Mouse (Mus musculus): ENCODE results near the gene Zfp42. TPM values are rescaled to one million over a fixed set of nuclear protein-coding genes. Genes with fewer than 3 reads are reported as not detected.
"Not testable (repeated sequence)": the region's sequence is repeated elsewhere in the genome, so short reads cannot be mapped to it uniquely, and the experiment has no call there.

Gene Zfp42
- not detected in 2 replicates for polyA plus RNA-seq (2015; fragmentation: Nextera tagmentation; extraction: Ambion mirVana)

- H3K9me3 ChIP-seq: peaks cover 3% of the 10 kb centered on the region; the same call in 1 of the 2 replicates
- H3K36me3 ChIP-seq: no peaks in the 10 kb centered on the region
- no peak within 1 kb of the TSS for H3K9ac ChIP-seq
- no peak within 1 kb of the TSS for H3K4me2 ChIP-seq
- no peaks in the 10 kb centered on the region for H3K4me1 ChIP-seq
- no peaks in the 10 kb centered on the region for H3K27me3 ChIP-seq
- H3K4me3 ChIP-seq: no peak within 1 kb of the TSS
- no peak for ATAC-seq (ENCODE audit: borderline replicate concordance, extremely low read depth, low FRiP score, low TSS enrichment)
- WGBS: 46% methylated on average over 14 of the region's 14 CpGs
- H3K27ac ChIP-seq: no peak within 1 kb of the TSS
Measured at GRCm38 (mm10) chr8:43306896-43307295, at the start of gene Zfp42. Gene Zfp42, minus strand, starts transcription at chr8:43306980.

- Histone ChIP-seq H3K4me3 (no peak overlapping the region), H3K4me1 (no peaks in the 10 kb centered on the region), H3K27ac (no peak overlapping the region), H3K27me3 (no peaks in the 10 kb centered on the region), H3K4me2 (no peak overlapping the region), H3K9ac (no peak overlapping the region), H3K9me3 (no peaks in the 10 kb centered on the region), H3K36me3 (no peaks in the 10 kb centered on the region)
- no peak for ATAC-seq (ENCODE audit: borderline replicate concordance, extremely low read depth, low FRiP score, low TSS enrichment)
- WGBS: 49% methylated on average over 12 of the region's 12 CpGs
Measured at GRCm38 (mm10) chr8:43356069-43356770, 49.4 kb upstream of the Zfp42 start.

- not testable (repeated sequence) for H3K9me3 ChIP-seq; H3K36me3 ChIP-seq; H3K27ac ChIP-seq; H3K9ac ChIP-seq; H3K4me3 ChIP-seq; H3K4me1 ChIP-seq; ATAC-seq (ENCODE audit: borderline replicate concordance, extremely low read depth, low FRiP score, low TSS enrichment); H3K4me2 ChIP-seq; H3K27me3 ChIP-seq
Measured at GRCm38 (mm10) chr8:43352241-43352640, 45.5 kb upstream of the Zfp42 start.

- Histone ChIP-seq H3K4me3 (no peak overlapping the region), H3K27me3 (no peaks in the 10 kb centered on the region), H3K36me3 (no peaks in the 10 kb centered on the region), H3K27ac (no peak overlapping the region), H3K9me3 (no peaks in the 10 kb centered on the region), H3K9ac (no peak overlapping the region), H3K4me1 (no peaks in the 10 kb centered on the region), H3K4me2 (no peak overlapping the region)
- no peak for ATAC-seq (ENCODE audit: borderline replicate concordance, extremely low read depth, low FRiP score, low TSS enrichment)
- 76% methylated on average over 5 of the region's 5 CpGs for WGBS
Measured at GRCm38 (mm10) chr8:43338555-43338954, 31.8 kb upstream of the Zfp42 start.

- Histone ChIP-seq H3K9ac (no peak overlapping the region), H3K4me1 (no peaks in the 10 kb centered on the region), H3K9me3 (no peaks in the 10 kb centered on the region), H3K36me3 (no peaks in the 10 kb centered on the region), H3K4me3 (no peak overlapping the region), H3K4me2 (no peak overlapping the region), H3K27me3 (no peaks in the 10 kb centered on the region), H3K27ac (no peak overlapping the region)
- 54% methylated on average over 4 of the region's 4 CpGs for WGBS
- no peak for ATAC-seq (ENCODE audit: borderline replicate concordance, extremely low read depth, low FRiP score, low TSS enrichment)
Measured at GRCm38 (mm10) chr8:43333465-43333864, 26.7 kb upstream of the Zfp42 start.

GRCm38 (mm10) chr8:43331657-43332056 lies 24.9 kb upstream of the Zfp42 start:
- Histone ChIP-seq H3K27me3 (no peaks in the 10 kb centered on the region), H3K4me1 (no peaks in the 10 kb centered on the region), H3K27ac (no peak overlapping the region), H3K9ac (no peak overlapping the region), H3K4me2 (no peak overlapping the region), H3K4me3 (no peak overlapping the region), H3K36me3 (no peaks in the 10 kb centered on the region), H3K9me3 (no peaks in the 10 kb centered on the region)
- WGBS: 89% methylated on average over 7 of the region's 7 CpGs
- ATAC-seq (ENCODE audit: borderline replicate concordance, extremely low read depth, low FRiP score, low TSS enrichment): no peak

- Histone ChIP-seq H3K9ac (no peak overlapping the region), H3K27me3 (no peaks in the 10 kb centered on the region), H3K4me1 (no peaks in the 10 kb centered on the region), H3K9me3 (no peaks in the 10 kb centered on the region), H3K4me3 (no peak overlapping the region), H3K27ac (no peak overlapping the region), H3K4me2 (no peak overlapping the region), H3K36me3 (no peaks in the 10 kb centered on the region)
- no peak for ATAC-seq (ENCODE audit: borderline replicate concordance, extremely low read depth, low FRiP score, low TSS enrichment)
- 89% methylated on average over 21 of the region's 21 CpGs for WGBS
Measured at GRCm38 (mm10) chr8:43329913-43330705, 23.3 kb upstream of the Zfp42 start.

- WGBS: 70% methylated on average over 10 of the region's 10 CpGs
- no peaks in the 10 kb centered on the region for H3K4me1 ChIP-seq
- no peaks in the 10 kb centered on the region for H3K9me3 ChIP-seq
- H3K27me3 ChIP-seq: no peaks in the 10 kb centered on the region
- H3K4me2 ChIP-seq: no peak overlapping the region
- ATAC-seq (ENCODE audit: borderline replicate concordance, extremely low read depth, low FRiP score, low TSS enrichment): no peak
- H3K9ac ChIP-seq: no peak overlapping the region
- H3K36me3 ChIP-seq: no peaks in the 10 kb centered on the region
- no peak overlapping the region for H3K27ac ChIP-seq
- no peak overlapping the region for H3K4me3 ChIP-seq
Measured at GRCm38 (mm10) chr8:43328666-43329065, 21.9 kb upstream of the Zfp42 start.

GRCm38 (mm10) chr8:43320771-43321170 lies 14.0 kb upstream of the Zfp42 start:
- Histone ChIP-seq H3K4me2 (no peak overlapping the region), H3K9ac (no peak overlapping the region), H3K27ac (no peak overlapping the region), H3K4me3 (no peak overlapping the region), H3K9me3 (no peaks in the 10 kb centered on the region), H3K4me1 (no peaks in the 10 kb centered on the region), H3K36me3 (no peaks in the 10 kb centered on the region), H3K27me3 (no peaks in the 10 kb centered on the region)
- 73% methylated on average over 5 of the region's 5 CpGs for WGBS
- no peak for ATAC-seq (ENCODE audit: borderline replicate concordance, extremely low read depth, low FRiP score, low TSS enrichment)

- WGBS: 64% methylated on average over 2 of the region's 2 CpGs
- no peak overlapping the region for H3K4me3 ChIP-seq
- ATAC-seq (ENCODE audit: borderline replicate concordance, extremely low read depth, low FRiP score, low TSS enrichment): no peak
- no peak overlapping the region for H3K9ac ChIP-seq
- no peaks in the 10 kb centered on the region for H3K36me3 ChIP-seq
- no peak overlapping the region for H3K27ac ChIP-seq
- no peak overlapping the region for H3K4me2 ChIP-seq
- no peaks in the 10 kb centered on the region for H3K27me3 ChIP-seq
- H3K9me3 ChIP-seq: peaks cover 3% of the 10 kb centered on the region; the same call in 1 of the 2 replicates
- no peaks in the 10 kb centered on the region for H3K4me1 ChIP-seq
Measured at GRCm38 (mm10) chr8:43308213-43308612, 1.4 kb upstream of the Zfp42 start.

- ATAC-seq (ENCODE audit: borderline replicate concordance, extremely low read depth, low FRiP score, low TSS enrichment): no peak
- Histone ChIP-seq H3K36me3 (no peaks in the 10 kb centered on the region), H3K9me3 (peaks cover 3% of the 10 kb centered on the region; the same call in 1 of the 2 replicates), H3K27me3 (no peaks in the 10 kb centered on the region), H3K27ac (no peak overlapping the region), H3K4me2 (no peak overlapping the region), H3K9ac (no peak overlapping the region), H3K4me3 (no peak overlapping the region), H3K4me1 (no peaks in the 10 kb centered on the region)
- WGBS: 92% methylated on average over 14 of the region's 14 CpGs
Measured at GRCm38 (mm10) chr8:43305676-43306075, 1.1 kb downstream of the Zfp42 start.

- Histone ChIP-seq H3K27ac (no peak overlapping the region), H3K4me3 (no peak overlapping the region), H3K9me3 (no peaks in the 10 kb centered on the region), H3K9ac (no peak overlapping the region), H3K4me1 (no peaks in the 10 kb centered on the region), H3K4me2 (no peak overlapping the region), H3K27me3 (no peaks in the 10 kb centered on the region), H3K36me3 (no peaks in the 10 kb centered on the region)
- 40% methylated on average over 5 of the region's 5 CpGs for WGBS
- no peak; the same call in 1 of the 2 replicates for ATAC-seq (ENCODE audit: borderline replicate concordance, extremely low read depth, low FRiP score, low TSS enrichment)
Measured at GRCm38 (mm10) chr8:43299796-43300195, 7.0 kb downstream of the Zfp42 start.

All from lung, embryonic 15.5 days (tissue).